Mouse (Mus musculus) midbrain, postnatal 0 days (tissue): Measurements from ENCODE around the gene Gm13040. TPM values are rescaled to one million over a fixed set of nuclear protein-coding genes. Genes with fewer than 3 reads are reported as not detected.
"Not testable (repeated sequence)": the region's sequence is repeated elsewhere in the genome, so short reads cannot be mapped to it uniquely, and the experiment has no call there.

Source experiments
- ATAC-seq: fragments of 200-750 bp; cut with Nextera tagmentation; 2 replicates; pipeline ENCODE4 v1.8.0; 2017; ENCODE audit warnings: moderate number of reproducible peaks, mild to moderate bottlenecking, moderate TSS enrichment, moderate library complexity; ENCODE audit not compliant: low FRiP score
- DNase-seq: peaks from one replicate; pipeline ENCODE4 v3.0.0-alpha.2; 2015; ENCODE audit warnings: low spot score
- H3K27ac ChIP-seq: fragments of 300-500 bp; sonication (generic); 2 replicates; pipeline ENCODE4 v1.5.1; 2014; ENCODE audit warnings: low read depth, mild to moderate bottlenecking, low read length, mixed read lengths
- H3K27me3 ChIP-seq: fragments of 300-500 bp; sonication (generic); 2 replicates; pipeline ENCODE4 v1.6.1; 2014; ENCODE audit warnings: low read length, control low read depth, mixed read lengths; ENCODE audit not compliant: insufficient read depth
- H3K36me3 ChIP-seq: fragments of 300-500 bp; sonication (generic); 2 replicates; pipeline ENCODE4 v1.6.1; 2014; ENCODE audit warnings: low read length, control low read depth, mixed read lengths; ENCODE audit not compliant: insufficient read depth
- H3K4me1 ChIP-seq: fragments of 300-500 bp; sonication (generic); 2 replicates; pipeline ENCODE4 v1.6.1; 2014; ENCODE audit warnings: mild to moderate bottlenecking, control low read depth, antibody characterized with exemption, low read length, mixed read lengths; ENCODE audit not compliant: insufficient read depth
- H3K4me2 ChIP-seq: fragments of 300-500 bp; sonication (generic); 2 replicates; pipeline ENCODE4 v1.6.1; 2014; ENCODE audit warnings: low read depth, mild to moderate bottlenecking, low read length, mixed read lengths; ENCODE audit not compliant: poor library complexity, severe bottlenecking
- H3K4me3 ChIP-seq: fragments of 300-500 bp; sonication (generic); 2 replicates; pipeline ENCODE4 v1.5.1; 2014; ENCODE audit warnings: low read depth, mild to moderate bottlenecking, low read length, moderate library complexity
- H3K9ac ChIP-seq: fragments of 300-500 bp; sonication (generic); replicated peaks from 2 replicates; pipeline ENCODE4 v1.6.1; 2014; ENCODE audit warnings: mild to moderate bottlenecking, low read length, moderate library complexity, mixed read lengths; ENCODE audit not compliant: poor library complexity, severe bottlenecking
- H3K9me3 ChIP-seq: fragments of 300-500 bp; sonication (generic); 2 replicates; pipeline ENCODE4 v1.6.1; 2016; ENCODE audit warnings: low read length, control low read depth
- CTCF ChIP-seq: IDR thresholded peaks from 2 replicates; pipeline ENCODE4 v1.5.1; 2016; ENCODE audit warnings: antibody characterized with exemption, mild to moderate bottlenecking
- WGBS: fragments of 180-500 bp; shearing (Covaris S2); extraction: QIAGEN DNeasy Blood & Tissue Kit; methylation state at CpG from one replicate; pipeline ENCODE4 v1.1.7; 2014; 5-methylcytosine and 5-hydroxymethylcytosine counted together
- polyA plus RNA-seq: library from polyadenylated mRNA; unstranded; fragments of >200 nt; fragmentation: Nextera tagmentation; extraction: Ambion mirVana; gene quantifications from 2 replicates; pipeline ENCODE4 v1.2.1, GENCODE M21; 2015
- total RNA-seq: library from RNA; depleted of rRNA; stranded (reverse); fragments of >200 nt; gene quantifications from 2 replicates; pipeline ENCODE4 v1.2.3, GENCODE M21; 2014; rRNA removed

Gm13040 gene
- total RNA-seq, result not detected in 2 replicates
- not detected in 2 replicates for polyA plus RNA-seq

DNA sequence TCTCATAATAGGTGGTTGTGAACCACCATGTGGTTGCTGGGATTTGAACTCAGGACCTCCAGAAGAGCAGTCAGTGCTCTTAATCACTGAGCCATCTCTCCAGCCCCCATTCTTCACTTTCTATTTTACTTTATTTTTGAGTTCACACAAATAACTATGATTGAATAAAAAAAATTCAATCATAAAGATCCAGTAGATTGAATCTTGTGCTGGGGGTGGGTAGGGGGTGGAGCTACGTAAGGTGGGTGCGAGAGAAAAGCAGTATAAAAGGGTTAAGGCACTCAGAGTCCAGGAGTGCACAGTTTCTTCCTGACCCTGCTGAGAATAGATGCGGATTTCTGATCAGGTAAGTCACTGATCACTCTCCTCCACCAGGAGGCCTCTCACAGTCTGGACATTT lies at the start of gene Gm13040:
Gene Gm13040, plus strand, starts transcription at position 301 of the 400 bp plus-strand sequence.
- H3K36me3 ChIP-seq, H3K4me2 ChIP-seq, H3K27me3 ChIP-seq, ATAC-seq, H3K4me1 ChIP-seq, H3K27ac ChIP-seq, H3K4me3 ChIP-seq, H3K9ac ChIP-seq, H3K9me3 ChIP-seq, DNase-seq: not testable (repeated sequence)
- WGBS, result no CpG with 5 or more reads among the region's 3 CpGs

- H3K4me2 ChIP-seq, result no peak within 1 kb of the TSS
- no peak for TF ChIP-seq CTCF
- H3K9me3 ChIP-seq, result no peaks in the 10 kb centered on the region
- ATAC-seq (no peak), DNase-seq (no peak)
- H3K9ac ChIP-seq, result no peak within 1 kb of the TSS
- H3K27ac ChIP-seq, result no peak within 1 kb of the TSS
- H3K36me3 ChIP-seq, result no peaks in the 10 kb centered on the region
- H3K27me3 ChIP-seq, result no peaks in the 10 kb centered on the region
- WGBS, result 81% methylated on average over 3 of the region's 3 CpGs
- H3K4me1 ChIP-seq, result no peaks in the 10 kb centered on the region
- no peak within 1 kb of the TSS for H3K4me3 ChIP-seq
Measured at GRCm38 (mm10) chr4:143511043-143511442, 24.7 kb upstream of the Gm13040 start, which contains the start of gene Gm13043. TSS of gene Gm13043 (plus strand) at chr4:143511343.

DNA sequence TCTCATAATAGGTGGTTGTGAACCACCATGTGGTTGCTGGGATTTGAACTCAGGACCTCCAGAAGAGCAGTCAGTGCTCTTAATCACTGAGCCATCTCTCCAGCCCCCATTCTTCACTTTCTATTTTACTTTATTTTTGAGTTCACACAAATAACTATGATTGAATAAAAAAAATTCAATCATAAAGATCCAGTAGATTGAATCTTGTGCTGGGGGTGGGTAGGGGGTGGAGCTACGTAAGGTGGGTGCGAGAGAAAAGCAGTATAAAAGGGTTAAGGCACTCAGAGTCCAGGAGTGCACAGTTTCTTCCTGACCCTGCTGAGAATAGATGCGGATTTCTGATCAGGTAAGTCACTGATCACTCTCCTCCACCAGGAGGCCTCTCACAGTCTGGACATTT lies 15.6 kb downstream of the Gm13040 start, which contains the start of the genes BC080695 and Gm13057:
Gene BC080695, plus strand, starts transcription at position 301 of the 400 bp plus-strand sequence.
Gene Gm13057, plus strand, starts transcription at position 310 of the 400 bp plus-strand sequence.
- not testable (repeated sequence) for DNase-seq, H3K9me3 ChIP-seq, H3K27ac ChIP-seq, H3K9ac ChIP-seq, H3K36me3 ChIP-seq, H3K4me1 ChIP-seq, H3K27me3 ChIP-seq, ATAC-seq, H3K4me3 ChIP-seq, H3K4me2 ChIP-seq
- no CpG with 5 or more reads among the region's 3 CpGs for WGBS

Other genes starting within 250 kb of the Gm13040 start
- gene Pdpn, start 236.4 kb upstream of the Gm13040 start, total RNA-seq, result 32.3 and 37.6 TPM in 2 replicates
- gene Pdpn, start 236.4 kb upstream of the Gm13040 start, polyA plus RNA-seq, result 33.6 and 35.2 TPM in 2 replicates
- 0.33 and 2.3 TPM in 2 replicates for gene Lrrc38, start 186.2 kb upstream of the Gm13040 start, total RNA-seq
- 0.64 and 0.67 TPM in 2 replicates for gene Lrrc38, start 186.2 kb upstream of the Gm13040 start, polyA plus RNA-seq
- not detected in 2 replicates for gene Pramel1, start 141.5 kb upstream of the Gm13040 start, total RNA-seq
- not detected in 2 replicates for gene Pramel1, start 141.5 kb upstream of the Gm13040 start, polyA plus RNA-seq
- 34.9 and 39.0 TPM in 2 replicates for gene Pramef8, start 123.5 kb upstream of the Gm13040 start, total RNA-seq
- gene Pramef8, start 123.5 kb upstream of the Gm13040 start, polyA plus RNA-seq, result 16.1 and 17.0 TPM in 2 replicates
- gene Oog4, start 85.6 kb upstream of the Gm13040 start, total RNA-seq, result not detected in 2 replicates
- gene Oog4, start 85.6 kb upstream of the Gm13040 start, polyA plus RNA-seq, result not detected in 2 replicates
- gene Gm13043, start 24.6 kb upstream of the Gm13040 start, total RNA-seq, result not detected in 2 replicates
- gene Gm13043, start 24.6 kb upstream of the Gm13040 start, polyA plus RNA-seq, result not detected in 2 replicates
- not detected in 2 replicates for gene BC080695, start 15.7 kb downstream of the Gm13040 start, total RNA-seq
- not detected in 2 replicates for gene BC080695, start 15.7 kb downstream of the Gm13040 start, polyA plus RNA-seq
- gene Gm13057, start 15.8 kb downstream of the Gm13040 start, total RNA-seq, result not detected in 2 replicates
- gene Gm13057, start 15.8 kb downstream of the Gm13040 start, polyA plus RNA-seq, result not detected in 2 replicates
- not detected in 2 replicates for gene Gm13083, start 79.0 kb downstream of the Gm13040 start, total RNA-seq
- not detected in 2 replicates for gene Gm13083, start 79.0 kb downstream of the Gm13040 start, polyA plus RNA-seq
- not detected in 2 replicates for gene Gm13088, start 121.3 kb downstream of the Gm13040 start, total RNA-seq
- gene Gm13088, start 121.3 kb downstream of the Gm13040 start, polyA plus RNA-seq, result not detected in 2 replicates
- not detected in 2 replicates for gene Gm13089, start 166.8 kb downstream of the Gm13040 start, total RNA-seq
- gene Gm13089, start 166.8 kb downstream of the Gm13040 start, polyA plus RNA-seq, result not detected in 2 replicates
- not detected in 2 replicates for gene Gm13078, start 183.5 kb downstream of the Gm13040 start, total RNA-seq
- not detected in 2 replicates for gene Gm13078, start 183.5 kb downstream of the Gm13040 start, polyA plus RNA-seq